Mouse (Mus musculus): ENCODE results near the gene Gm15155.

GRCm38 (mm10) chrX:155596390-155596789, 28.2 kb upstream of the Gm15155 start:
- TF ChIP-seq CTCF (IDR thresholded peaks at IDR 0.05; ENCODE audit: control insufficient read depth, insufficient read depth, low read length) (no peak), POLR2A (IDR thresholded peaks at IDR 0.05; ENCODE audit: borderline replicate concordance, control insufficient read depth, low read depth, low read length) (no peak)
